Mouse (Mus musculus) erythroblast, embryonic 14.5 days (primary cell): Measurements from ENCODE around the gene Armc2. TPM values are rescaled to one million over a fixed set of nuclear protein-coding genes. Genes with fewer than 3 reads are reported as not detected.

Source experiments
- H3K27me3 ChIP-seq: 2 replicates; pipeline ENCODE4 v1.6.1; 2012; ENCODE audit warnings: inconsistent platforms; ENCODE audit not compliant: control insufficient read depth
- H3K36me3 ChIP-seq: 2 replicates; pipeline ENCODE4 v1.6.1; 2012; ENCODE audit warnings: mild to moderate bottlenecking, inconsistent platforms; ENCODE audit not compliant: control insufficient read depth
- H3K4me1 ChIP-seq: 2 replicates; pipeline ENCODE4 v1.6.1; 2012; ENCODE audit warnings: inconsistent platforms; ENCODE audit not compliant: control insufficient read depth
- H3K4me3 ChIP-seq: replicated peaks from 2 replicates; pipeline ENCODE3; 2012; ENCODE audit warnings: moderate library complexity, mild to moderate bottlenecking, inconsistent platforms
- H3K9me3 ChIP-seq: 2 replicates; pipeline ENCODE4 v1.6.1; 2012; ENCODE audit warnings: low read length, inconsistent platforms, mixed read lengths; ENCODE audit not compliant: control insufficient read depth
- GATA1 ChIP-seq: IDR thresholded peaks from 2 replicates; pipeline ENCODE4 v1.6.1; 2012; ENCODE audit warnings: low read length, inconsistent platforms, mixed read lengths
- TAL1 ChIP-seq: IDR thresholded peaks from 3 replicates; pipeline ENCODE4 v1.6.1; 2012; ENCODE audit warnings: low read length, inconsistent platforms, mixed read lengths
- polyA plus RNA-seq: library from polyadenylated mRNA; stranded (reverse); fragments of >175 nt; gene quantifications from 2 replicates; pipeline ENCODE4 v1.2.3, GENCODE M21; 2012

Gene Armc2
- polyA plus RNA-seq, 1 experiment = not detected

GRCm38 (mm10) chr10:41907473-41907872 is 110.8 kb downstream of the Armc2 start:
- no peaks in the 10 kb centered on the region for H3K27me3 ChIP-seq
- H3K4me1 ChIP-seq = peaks cover 39% of the 10 kb centered on the region
- TF ChIP-seq GATA1 (no peak), TAL1 (no peak)
- H3K9me3 ChIP-seq = no peaks in the 10 kb centered on the region
- H3K4me3 ChIP-seq = no peak overlapping the region
- peaks cover 85% of the 10 kb centered on the region for H3K36me3 ChIP-seq

GRCm38 (mm10) chr10:41901864-41902263 is 116.4 kb downstream of the Armc2 start:
- Histone ChIP-seq H3K9me3 (no peaks in the 10 kb centered on the region), H3K27me3 (no peaks in the 10 kb centered on the region), H3K36me3 (peaks cover 95% of the 10 kb centered on the region), H3K4me3 (no peak overlapping the region), H3K4me1 (peaks cover 4% of the 10 kb centered on the region)
- no peak for TF ChIP-seq GATA1
- no peak for TF ChIP-seq TAL1

- H3K4me1 ChIP-seq = peaks cover 4% of the 10 kb centered on the region
- H3K36me3 ChIP-seq = peaks cover 95% of the 10 kb centered on the region
- no peaks in the 10 kb centered on the region for H3K27me3 ChIP-seq
- no peak overlapping the region for H3K4me3 ChIP-seq
- TF ChIP-seq TAL1 (no peak), GATA1 (no peak)
- H3K9me3 ChIP-seq = no peaks in the 10 kb centered on the region
These were observed 116.8 kb downstream of the Armc2 start for GRCm38 (mm10) chr10:41901456-41901855.

- Histone ChIP-seq H3K27me3 (no peaks in the 10 kb centered on the region), H3K4me3 (no peak overlapping the region), H3K4me1 (peaks cover 16% of the 10 kb centered on the region), H3K36me3 (peaks cover 79% of the 10 kb centered on the region), H3K9me3 (no peaks in the 10 kb centered on the region)
- TF ChIP-seq GATA1 (no peak), TAL1 (no peak)
These were observed 121.4 kb downstream of the Armc2 start for GRCm38 (mm10) chr10:41896865-41897264.

GRCm38 (mm10) chr10:41896425-41896824 is 121.8 kb downstream of the Armc2 start:
- Histone ChIP-seq H3K4me3 (no peak overlapping the region), H3K27me3 (no peaks in the 10 kb centered on the region), H3K9me3 (no peaks in the 10 kb centered on the region), H3K4me1 (peaks cover 15% of the 10 kb centered on the region), H3K36me3 (peaks cover 75% of the 10 kb centered on the region)
- TF ChIP-seq GATA1 (no peak), TAL1 (no peak)

- no peak for TF ChIP-seq TAL1
- no peak for TF ChIP-seq GATA1
- no peaks in the 10 kb centered on the region for H3K9me3 ChIP-seq
These were observed 124.5 kb downstream of the Armc2 start for GRCm38 (mm10) chr10:41893433-41894411.

GRCm38 (mm10) chr10:41891312-41891711 is 126.9 kb downstream of the Armc2 start:
- no peaks in the 10 kb centered on the region for H3K27me3 ChIP-seq
- no peak overlapping the region for H3K4me3 ChIP-seq
- peaks cover 47% of the 10 kb centered on the region for H3K4me1 ChIP-seq
- no peaks in the 10 kb centered on the region for H3K9me3 ChIP-seq
- peaks cover 37% of the 10 kb centered on the region for H3K36me3 ChIP-seq
- TF ChIP-seq TAL1 (no peak), GATA1 (no peak)

More at GRCm38 (mm10) chr10:41893433-41894411, 124.5 kb downstream of the Armc2 start:
- Histone ChIP-seq H3K36me3 (peaks cover 60% of the 10 kb centered on the region), H3K4me3 (no peak overlapping the region), H3K4me1 (peaks cover 29% of the 10 kb centered on the region), H3K27me3 (no peaks in the 10 kb centered on the region)

GRCm38 (mm10) chr10:41890537-41890936 is 127.7 kb downstream of the Armc2 start:
- peaks cover 47% of the 10 kb centered on the region for H3K4me1 ChIP-seq
- no peak overlapping the region for H3K4me3 ChIP-seq
- no peaks in the 10 kb centered on the region for H3K27me3 ChIP-seq

GRCm38 (mm10) chr10:41889566-41889965 is 128.7 kb downstream of the Armc2 start:
- no peaks in the 10 kb centered on the region for H3K9me3 ChIP-seq
- peaks cover 24% of the 10 kb centered on the region for H3K36me3 ChIP-seq
- H3K4me3 ChIP-seq = peak overlapping the region; percentile 40
- H3K27me3 ChIP-seq = no peaks in the 10 kb centered on the region
- no peak for TF ChIP-seq TAL1
- TF ChIP-seq GATA1 = no peak
- H3K4me1 ChIP-seq = peaks cover 49% of the 10 kb centered on the region

More at GRCm38 (mm10) chr10:41890537-41890936, 127.7 kb downstream of the Armc2 start:
- H3K9me3 ChIP-seq = no peaks in the 10 kb centered on the region
- TF ChIP-seq TAL1 (no peak), GATA1 (no peak)
- peaks cover 30% of the 10 kb centered on the region for H3K36me3 ChIP-seq
